Mouse (Mus musculus) midbrain, embryonic 15.5 days (tissue): ENCODE data around the gene Rsf1. TPM values are rescaled to one million over a fixed set of nuclear protein-coding genes. Genes with fewer than 3 reads are reported as not detected.

Source experiments
- ATAC-seq: fragments of 200-750 bp; cut with Nextera tagmentation; replicated peaks from 2 replicates; pipeline ENCODE4 v1.8.0; 2017; ENCODE audit warnings: moderate TSS enrichment
- H3K27ac ChIP-seq: fragments of 300-500 bp; sonication (generic); 2 replicates; pipeline ENCODE4 v1.5.1; 2015; ENCODE audit warnings: mild to moderate bottlenecking, inconsistent platforms
- H3K27me3 ChIP-seq: fragments of 300-500 bp; sonication (generic); replicated peaks from 2 replicates; pipeline ENCODE4 v1.6.1; 2015; ENCODE audit warnings: inconsistent platforms
- H3K36me3 ChIP-seq: fragments of 300-500 bp; sonication (generic); replicated peaks from 2 replicates; pipeline ENCODE4 v1.6.1; 2015; ENCODE audit warnings: inconsistent platforms
- H3K4me1 ChIP-seq: fragments of 300-500 bp; sonication (generic); 2 replicates; pipeline ENCODE4 v1.6.1; 2015; ENCODE audit warnings: inconsistent platforms
- H3K4me2 ChIP-seq: fragments of 300-500 bp; sonication (generic); 2 replicates; pipeline ENCODE4 v1.6.1; 2015; ENCODE audit warnings: inconsistent platforms, mild to moderate bottlenecking, moderate library complexity
- H3K4me3 ChIP-seq: fragments of 300-500 bp; sonication (generic); 2 replicates; pipeline ENCODE4 v1.5.1; 2015; ENCODE audit warnings: mild to moderate bottlenecking, inconsistent platforms
- H3K9ac ChIP-seq: fragments of 300-500 bp; sonication (generic); 2 replicates; pipeline ENCODE4 v1.6.1; 2015; ENCODE audit warnings: mild to moderate bottlenecking, inconsistent platforms
- H3K9me3 ChIP-seq: fragments of 300-500 bp; sonication (generic); 2 replicates; pipeline ENCODE4 v1.6.1; 2016; ENCODE audit warnings: inconsistent platforms
- WGBS: fragments of 180-500 bp; shearing (Covaris S2); methylation state at CpG from one replicate; pipeline ENCODE4 v1.1.7; 2015; ENCODE audit warnings: mixed read lengths; 5-methylcytosine and 5-hydroxymethylcytosine counted together
- polyA plus RNA-seq: library from polyadenylated mRNA; unstranded; fragments of >200 nt; fragmentation: Nextera tagmentation; extraction: Ambion mirVana; gene quantifications from 2 replicates; pipeline ENCODE4 v1.2.1, GENCODE M21; 2015

Gene Rsf1
- polyA plus RNA-seq, 1 experiment from 2014 or later, result 30.1 TPM

- H3K36me3 ChIP-seq, result no peaks in the 10 kb centered on the region
- no peak overlapping the region for H3K4me3 ChIP-seq
- H3K9ac ChIP-seq, result no peak overlapping the region
- H3K27me3 ChIP-seq, result 0 out of 2 replicates have a peak, but pooled peaks cover 3% of the 10 kb centered on the region
- H3K27ac ChIP-seq, result no peak overlapping the region
- H3K4me1 ChIP-seq, result peaks cover 20% of the 10 kb centered on the region
- no peaks in the 10 kb centered on the region for H3K9me3 ChIP-seq
- H3K4me2 ChIP-seq, result no peak overlapping the region
- ATAC-seq, result no peak
- 87% methylated on average over 5 of the region's 5 CpGs for WGBS
Observed at GRCm38 (mm10) chr7:97733606-97734005, 153.9 kb downstream of the Rsf1 start.

- no peak for ATAC-seq
Observed at GRCm38 (mm10) chr7:97735021-97735420, 155.3 kb downstream of the Rsf1 start.

GRCm38 (mm10) chr7:97735886-97736420, 156.3 kb downstream of the Rsf1 start:
- Histone ChIP-seq H3K9me3 (no peaks in the 10 kb centered on the region), H3K9ac (no peak overlapping the region), H3K36me3 (no peaks in the 10 kb centered on the region), H3K4me1 (peaks cover 15% of the 10 kb centered on the region), H3K27me3 (0 out of 2 replicates have a peak, but pooled peaks cover 3% of the 10 kb centered on the region), H3K27ac (no peak overlapping the region), H3K4me2 (no peak overlapping the region), H3K4me3 (no peak overlapping the region)
- WGBS, result 33% methylated on average over 4 of the region's 4 CpGs
- no peak for ATAC-seq

More at GRCm38 (mm10) chr7:97735021-97735420, 155.3 kb downstream of the Rsf1 start:
- no peaks in the 10 kb centered on the region for H3K36me3 ChIP-seq
- H3K4me2 ChIP-seq, result no peak overlapping the region
- no peak overlapping the region for H3K4me3 ChIP-seq
- H3K9ac ChIP-seq, result no peak overlapping the region
- WGBS, result 87% methylated on average over 8 of the region's 8 CpGs
- H3K27ac ChIP-seq, result no peak overlapping the region
- no peaks in the 10 kb centered on the region for H3K9me3 ChIP-seq
- 0 out of 2 replicates have a peak, but pooled peaks cover 3% of the 10 kb centered on the region for H3K27me3 ChIP-seq
- H3K4me1 ChIP-seq, result peaks cover 15% of the 10 kb centered on the region

GRCm38 (mm10) chr7:97737256-97737637, 157.6 kb downstream of the Rsf1 start:
- ATAC-seq, result no peak; the same call in 1 of the 2 replicates
- Histone ChIP-seq H3K27me3 (0 out of 2 replicates have a peak, but pooled peaks cover 3% of the 10 kb centered on the region), H3K4me2 (peak overlapping the region; percentile 98), H3K4me1 (peaks cover 15% of the 10 kb centered on the region), H3K36me3 (no peaks in the 10 kb centered on the region), H3K27ac (peak overlapping the region; percentile 53; the same call in 1 of the 2 replicates), H3K9ac (peak overlapping the region; percentile 73), H3K4me3 (peak overlapping the region; percentile 84), H3K9me3 (no peaks in the 10 kb centered on the region)
- 6% methylated on average over 12 of the region's 12 CpGs for WGBS

GRCm38 (mm10) chr7:97737638-97738456, 158.2 kb downstream of the Rsf1 start, which contains the start of gene Aqp11:
Gene Aqp11 (minus strand): TSS chr7:97738289.
- no peaks in the 10 kb centered on the region for H3K36me3 ChIP-seq
- under 1% methylated on average over 61 of the region's 64 CpGs for WGBS
- 0 out of 2 replicates have a peak, but pooled peaks cover 3% of the 10 kb centered on the region for H3K27me3 ChIP-seq
- H3K9ac ChIP-seq, result peak within 1 kb of the TSS; percentile 73
- peak within 1 kb of the TSS; percentile 53 for H3K27ac ChIP-seq
- ATAC-seq, result peak; percentile 94
- peaks cover 15% of the 10 kb centered on the region for H3K4me1 ChIP-seq
- H3K4me2 ChIP-seq, result peak within 1 kb of the TSS; percentile 98
- H3K4me3 ChIP-seq, result peak within 1 kb of the TSS; percentile 84
- no peaks in the 10 kb centered on the region for H3K9me3 ChIP-seq

GRCm38 (mm10) chr7:97740948-97741347, 161.3 kb downstream of the Rsf1 start:
- WGBS, result 43% methylated on average over 10 of the region's 10 CpGs

GRCm38 (mm10) chr7:97741756-97742291, 162.1 kb downstream of the Rsf1 start:
- Histone ChIP-seq H3K4me2 (no peak overlapping the region), H3K36me3 (no peaks in the 10 kb centered on the region), H3K27ac (no peak overlapping the region), H3K4me3 (no peak overlapping the region), H3K27me3 (0 out of 2 replicates have a peak, but pooled peaks cover 3% of the 10 kb centered on the region), H3K9me3 (no peaks in the 10 kb centered on the region), H3K4me1 (peaks cover 11% of the 10 kb centered on the region), H3K9ac (no peak overlapping the region)
- WGBS, result 0% methylated on average over 1 of the region's 1 CpGs
- ATAC-seq, result no peak

More at GRCm38 (mm10) chr7:97740948-97741347, 161.3 kb downstream of the Rsf1 start:
- H3K4me2 ChIP-seq, result no peak overlapping the region
- H3K9me3 ChIP-seq, result no peaks in the 10 kb centered on the region
- peaks cover 14% of the 10 kb centered on the region for H3K4me1 ChIP-seq
- H3K4me3 ChIP-seq, result no peak overlapping the region
- H3K9ac ChIP-seq, result no peak overlapping the region
- no peaks in the 10 kb centered on the region for H3K36me3 ChIP-seq
- no peak overlapping the region for H3K27ac ChIP-seq
- H3K27me3 ChIP-seq, result 0 out of 2 replicates have a peak, but pooled peaks cover 3% of the 10 kb centered on the region
- no peak for ATAC-seq

Other genes starting within 250 kb of the Rsf1 start
- 4.8 and 5.3 TPM in 2 replicates for gene Usp35, start 247.9 kb upstream of the Rsf1 start, polyA plus RNA-seq
- 8.1 and 8.3 TPM in 2 replicates for gene Kctd21, start 247.6 kb upstream of the Rsf1 start, polyA plus RNA-seq
- gene Alg8, start 208.3 kb upstream of the Rsf1 start, polyA plus RNA-seq, result 12.9 and 14.2 TPM in 2 replicates
- 377 and 384 TPM in 2 replicates for gene Ndufc2, start 179.9 kb upstream of the Rsf1 start, polyA plus RNA-seq
- 1.7 and 1.9 TPM in 2 replicates for gene Thrsp, start 162.2 kb upstream of the Rsf1 start, polyA plus RNA-seq
- 1.1 and 1.2 TPM in 2 replicates for gene Kctd14, start 128.6 kb upstream of the Rsf1 start, polyA plus RNA-seq
- 40.7 and 48.3 TPM in 2 replicates for gene Ints4, start 98.9 kb upstream of the Rsf1 start, polyA plus RNA-seq
- 54.1 and 60.7 TPM in 2 replicates for gene Aamdc, start 392 bp upstream of the Rsf1 start, polyA plus RNA-seq
- 174 and 179 TPM in 2 replicates for gene Clns1a, start 116.7 kb downstream of the Rsf1 start, polyA plus RNA-seq
- 15.9 and 18.0 TPM in 2 replicates for gene Aqp11, start 158.4 kb downstream of the Rsf1 start, polyA plus RNA-seq
- gene Pak1, start 208.7 kb downstream of the Rsf1 start, polyA plus RNA-seq, result 147 and 156 TPM in 2 replicates